Mouse (Mus musculus): ENCODE data around the gene Tmem151a.

Gene Tmem151a

DNA sequence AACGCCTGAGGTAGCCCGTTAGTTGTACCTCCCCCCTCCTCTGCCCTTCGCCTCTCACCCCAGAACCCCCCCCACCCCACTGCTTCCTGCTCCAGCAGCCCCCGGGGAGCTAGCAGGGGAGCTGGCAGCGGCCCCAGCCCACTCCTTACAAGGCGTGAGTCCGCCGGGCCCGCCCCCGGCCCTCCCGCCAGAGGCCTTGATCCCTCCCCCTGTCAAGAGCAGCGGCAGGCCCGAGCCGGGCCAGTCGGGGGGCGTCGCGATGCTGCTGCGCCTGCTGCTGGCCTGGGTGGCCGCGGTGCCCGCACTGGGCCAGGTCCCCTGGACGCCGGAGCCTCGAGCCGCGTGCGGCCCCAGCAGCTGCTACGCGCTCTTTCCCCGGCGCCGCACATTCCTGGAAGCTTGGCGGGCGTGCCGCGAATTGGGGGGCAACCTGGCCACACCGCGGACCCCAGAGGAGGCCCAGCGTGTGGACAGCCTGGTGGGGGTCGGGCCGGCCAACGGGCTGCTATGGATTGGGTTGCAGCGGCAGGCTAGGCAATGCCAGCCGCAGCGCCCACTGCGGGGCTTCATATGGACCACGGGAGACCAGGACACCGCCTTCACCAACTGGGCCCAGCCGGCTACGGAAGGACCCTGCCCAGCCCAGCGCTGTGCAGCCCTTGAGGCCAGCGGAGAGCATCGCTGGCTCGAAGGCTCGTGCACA, 17.3 kb downstream of the Tmem151a start, which contains the start of gene Cd248:
TSS of gene Cd248 (plus strand) at position 212 of the 703 bp plus-strand sequence.
- DNase-seq (ENCODE audit: low spot score in 2 of 2), result no peak

DNA sequence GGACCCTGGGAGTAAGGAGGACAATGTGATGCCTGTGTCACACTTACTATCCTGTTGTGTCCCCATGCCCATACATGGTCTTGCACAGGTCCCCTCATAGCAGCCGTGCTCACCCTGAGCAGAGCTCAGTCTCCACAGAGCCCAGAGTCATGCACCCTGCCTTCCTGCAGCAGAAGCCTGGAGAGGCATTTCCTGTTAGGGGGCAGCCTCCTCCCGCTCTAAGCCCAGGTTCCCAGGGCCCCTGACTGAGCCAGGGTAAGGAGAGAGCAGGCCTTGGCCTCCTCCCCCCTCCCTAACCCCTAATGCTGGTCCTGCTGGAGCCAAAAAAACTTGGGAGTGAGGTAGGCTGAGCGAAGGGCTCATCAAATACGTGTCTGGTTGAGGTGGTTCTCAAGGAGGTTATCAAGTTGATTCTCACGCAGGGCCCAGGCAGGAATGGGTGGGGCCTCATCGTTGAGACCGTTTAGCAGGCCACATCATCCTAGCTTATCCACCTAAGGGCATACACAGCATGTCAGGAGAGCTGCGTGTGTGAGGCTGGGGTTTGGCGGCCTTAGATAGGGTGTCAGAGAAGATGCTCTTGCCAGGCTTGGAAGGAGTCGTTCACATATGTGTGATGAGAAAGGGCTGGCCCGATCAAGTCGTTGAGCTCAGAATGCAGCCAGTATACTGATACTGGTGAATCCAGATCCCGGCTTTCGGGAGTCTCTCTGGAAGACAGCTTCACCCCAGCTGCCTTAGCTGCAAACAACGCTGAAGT, 18.1 kb downstream of the Tmem151a start:
- no peak for DNase-seq (ENCODE audit: low spot score in 2 of 2)

DNA sequence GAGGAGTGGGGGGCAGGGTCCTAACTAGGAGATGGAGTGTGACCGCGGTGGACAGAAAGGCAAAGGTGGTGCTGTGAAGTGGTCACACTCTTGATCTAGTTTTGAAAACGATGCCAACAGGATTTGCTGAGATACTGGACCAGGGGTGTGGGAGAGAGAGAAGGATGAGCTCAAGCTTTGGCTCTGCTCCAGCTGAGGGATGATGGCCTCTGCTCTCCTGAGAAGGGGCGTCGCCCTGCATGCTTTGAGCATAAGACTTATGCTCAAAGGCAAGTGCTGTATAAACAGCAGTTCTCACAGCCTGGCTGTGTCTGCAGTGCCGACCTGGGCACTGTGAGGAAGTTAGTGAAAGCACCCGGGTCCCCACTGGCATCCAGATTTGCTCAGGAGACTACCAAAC, 20.2 kb downstream of the Tmem151a start:
- no peak for DNase-seq (ENCODE audit: low spot score in 2 of 2)

DNA sequence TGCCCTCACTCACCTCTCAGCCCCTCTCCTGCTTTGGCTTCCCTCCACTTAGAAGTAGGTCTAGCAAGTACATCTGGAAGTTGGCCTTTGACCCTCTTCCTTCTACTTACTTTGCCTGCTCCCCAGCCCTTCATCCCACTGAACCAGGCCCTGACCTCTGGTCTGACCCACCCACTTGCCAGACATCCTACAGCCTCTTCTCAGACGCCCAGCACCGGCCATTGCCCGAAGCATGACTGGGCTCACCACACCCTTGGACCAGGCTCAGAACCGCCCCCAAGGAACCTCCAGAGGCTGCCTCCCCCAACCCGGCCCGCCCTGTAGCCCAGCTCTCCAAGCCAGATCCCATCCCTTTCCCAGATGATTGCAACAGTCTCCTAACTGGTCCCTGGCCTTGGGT, 22.9 kb downstream of the Tmem151a start:
- DNase-seq (ENCODE audit: low spot score in 2 of 2), result no peak

DNA sequence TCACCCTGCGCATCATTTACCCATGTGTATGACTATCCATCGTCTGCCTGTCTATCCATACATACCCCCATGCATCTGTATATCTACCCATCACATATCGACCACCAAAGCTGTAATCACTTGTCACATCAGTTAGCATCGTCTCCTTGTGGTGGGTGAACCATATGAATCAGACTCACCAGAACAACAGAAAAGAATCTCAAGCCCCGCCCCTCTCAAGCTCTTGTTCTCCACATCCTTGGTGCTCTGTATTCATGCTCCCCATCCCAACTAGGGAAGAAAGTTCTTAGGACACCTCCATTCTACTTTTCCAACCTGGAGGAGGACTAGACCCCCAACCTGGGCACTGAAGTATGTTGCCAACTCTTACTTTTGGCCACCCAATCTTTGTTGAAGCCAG, 23.3 kb downstream of the Tmem151a start:
- no peak for DNase-seq (ENCODE audit: low spot score in 2 of 2)

DNA sequence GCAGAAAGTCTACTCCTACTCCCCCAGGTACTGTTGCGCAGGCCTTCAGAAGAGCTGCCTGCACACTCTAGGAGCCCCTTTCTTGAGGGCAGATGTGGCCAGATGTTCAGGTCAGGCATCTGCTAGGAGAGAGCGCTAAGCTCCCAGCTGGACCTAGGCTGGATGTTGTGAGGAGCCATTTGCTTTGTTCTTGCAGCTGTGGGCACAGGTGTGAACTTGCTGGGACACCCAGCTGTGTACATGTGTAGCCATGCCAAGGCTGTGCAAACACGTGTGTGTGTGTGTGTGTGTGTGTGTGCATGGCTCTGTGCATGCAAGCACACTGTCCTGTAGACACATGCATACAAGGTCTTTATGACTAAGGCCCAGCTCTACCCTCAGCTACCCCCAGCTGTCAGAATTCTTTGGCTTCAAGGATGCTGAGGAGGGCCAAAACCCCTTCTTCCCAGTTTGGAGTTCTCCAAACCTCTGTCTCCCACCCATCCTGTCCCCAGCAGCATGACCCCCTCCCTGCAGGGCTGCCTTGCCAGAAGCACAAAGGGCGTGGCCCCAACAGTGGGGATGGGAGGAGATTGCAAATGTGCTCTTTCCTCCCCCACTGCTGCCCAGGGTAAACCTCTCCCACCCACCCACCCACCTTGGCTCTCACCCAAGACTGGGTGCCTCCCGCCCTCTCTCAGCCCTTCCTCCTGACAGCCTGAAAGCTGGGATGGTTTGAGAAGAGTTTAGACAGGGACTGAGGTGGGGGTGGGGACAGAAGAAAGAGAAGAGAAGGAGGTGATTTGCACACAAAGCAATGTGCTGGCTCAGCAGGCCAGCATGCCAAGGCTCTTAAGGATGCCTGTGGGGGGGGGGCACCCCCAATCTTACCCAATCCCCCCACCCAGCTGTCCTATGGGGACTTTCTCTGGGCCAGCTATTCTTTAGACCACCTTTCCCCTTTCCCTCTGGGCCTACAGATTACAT, 24.7 kb downstream of the Tmem151a start:
- no peak for DNase-seq (ENCODE audit: low spot score in 2 of 2)

DNA sequence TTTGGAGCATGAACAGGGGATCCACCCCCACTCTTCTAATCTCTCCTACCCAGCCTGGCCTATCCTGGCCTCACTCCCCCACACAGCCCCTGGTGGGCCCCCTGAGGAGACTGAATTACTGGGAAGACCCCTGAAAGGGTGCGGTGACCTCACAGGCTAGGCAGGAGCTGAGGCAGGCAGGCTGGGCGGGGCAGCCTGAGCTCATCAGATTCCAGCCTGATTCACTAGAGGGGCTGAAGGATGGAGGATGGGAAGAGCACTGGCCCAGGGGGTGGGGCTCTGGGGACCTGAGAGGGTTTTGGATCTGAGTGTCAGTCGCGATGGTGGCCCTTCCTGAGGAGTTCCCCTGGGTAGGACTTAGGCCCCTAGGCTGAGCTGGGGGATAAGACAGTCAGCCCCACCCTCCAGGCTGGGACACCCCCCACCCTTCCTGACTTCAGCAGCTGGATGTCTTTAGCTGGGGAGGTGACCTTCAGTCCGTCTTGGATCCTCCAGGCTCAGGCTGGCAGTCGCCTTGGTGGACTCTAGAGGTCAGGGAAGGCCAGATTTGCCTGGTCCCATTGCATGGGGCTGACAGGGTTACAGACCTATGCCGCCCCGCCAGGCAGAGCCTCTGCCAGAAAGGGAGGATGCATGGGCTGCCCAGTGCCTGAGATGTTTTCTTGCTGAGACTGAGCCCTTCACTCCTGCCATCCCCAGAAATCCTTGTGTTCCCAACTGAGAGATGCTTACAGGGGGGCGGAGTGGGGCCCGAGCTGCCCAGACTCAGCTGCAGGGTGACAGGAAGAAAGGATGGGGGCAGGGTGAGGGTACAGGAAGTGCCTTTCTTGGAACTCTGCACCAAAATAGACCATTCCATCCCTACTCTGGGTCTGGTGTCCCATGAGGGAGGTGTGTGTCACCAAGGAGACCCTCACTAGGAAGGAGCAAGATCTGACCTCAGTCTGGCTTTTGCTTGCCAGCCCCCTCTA, 26.2 kb downstream of the Tmem151a start:
- no peak for DNase-seq (ENCODE audit: low spot score in 2 of 2)

DNA sequence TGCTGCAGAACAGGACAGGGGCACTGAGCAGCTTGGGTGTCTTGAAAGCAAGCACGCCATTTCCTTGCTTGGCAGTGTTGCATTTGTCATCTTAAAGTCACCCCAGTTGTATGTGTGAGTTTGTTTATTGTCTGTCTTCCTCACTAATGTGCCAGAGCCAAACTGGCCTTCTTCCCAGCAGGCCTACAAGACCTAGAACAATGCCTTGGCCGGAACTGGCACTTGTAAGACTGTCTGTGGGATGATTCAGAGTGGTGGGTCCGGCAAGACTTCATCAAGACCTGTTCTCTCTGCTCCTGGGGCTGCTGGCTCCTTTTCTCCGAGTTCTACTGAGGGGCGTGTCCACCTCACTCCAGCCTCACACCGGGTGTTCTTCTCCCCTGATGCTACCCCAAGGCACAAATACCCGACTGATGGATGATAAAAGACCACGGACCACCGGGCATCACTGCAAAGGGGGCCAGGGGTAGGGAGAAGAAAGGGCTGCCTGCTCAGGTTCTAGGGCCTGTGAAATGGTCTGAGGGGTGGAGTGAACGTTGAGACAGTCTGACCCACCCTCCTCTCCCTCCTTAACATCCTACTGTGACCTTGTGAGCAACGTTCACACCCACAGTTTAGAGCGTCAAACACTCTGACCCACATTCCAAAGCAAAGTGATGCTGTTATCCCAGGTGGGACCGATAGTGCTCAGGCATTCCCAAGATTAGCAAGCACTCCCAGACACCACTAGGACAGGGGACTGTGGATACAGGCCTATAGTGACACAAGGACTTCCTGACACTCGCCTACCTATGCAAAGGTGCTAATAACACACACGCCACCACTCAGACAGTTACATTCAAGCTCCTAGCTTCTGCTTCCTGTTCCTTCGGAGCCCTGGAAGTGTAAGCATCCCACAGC, 27.2 kb downstream of the Tmem151a start:
- no peak for DNase-seq (ENCODE audit: low spot score in 2 of 2)

DNA sequence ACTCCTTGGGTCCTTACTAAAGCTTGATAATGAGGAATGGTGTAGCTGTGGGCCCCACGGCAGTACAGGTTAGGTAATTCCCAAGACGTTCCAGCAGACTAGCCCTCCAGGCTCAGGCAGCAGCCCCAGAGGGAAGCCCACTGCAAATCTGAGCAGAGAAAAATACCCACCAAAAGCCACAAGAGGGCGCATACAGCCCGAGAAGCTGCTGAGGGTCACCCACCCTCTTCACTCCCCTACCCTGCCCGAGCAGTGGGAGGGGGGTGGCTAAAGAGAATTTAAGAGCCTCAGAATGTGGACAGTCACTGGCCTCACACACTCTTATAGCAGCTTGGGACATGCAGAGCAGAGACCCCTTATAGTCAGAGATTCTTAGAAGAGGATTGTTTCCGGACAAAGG, 29.1 kb downstream of the Tmem151a start:
- peak in 1 of 2 experiments; percentile 49 for DNase-seq (ENCODE audit: low spot score in 2 of 2)

DNA sequence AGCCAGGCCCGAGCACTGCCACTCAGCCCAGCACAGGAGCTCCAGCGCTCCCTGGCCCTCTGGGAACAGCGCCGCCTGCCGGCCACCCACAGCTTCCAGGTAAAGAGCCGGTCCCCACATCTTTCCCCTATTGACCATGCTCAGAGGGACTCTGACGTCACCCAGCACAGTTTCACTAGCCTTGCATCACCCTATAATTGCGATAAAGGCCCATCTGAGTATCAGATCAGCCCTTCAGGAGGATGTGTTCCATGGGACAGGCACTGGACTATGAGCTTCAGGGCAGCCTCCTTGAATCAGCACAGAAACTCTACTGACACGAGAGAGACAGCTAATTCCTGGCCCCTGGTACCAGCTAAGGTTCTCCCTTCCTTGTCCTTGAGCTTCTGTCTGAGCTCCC, 31.4 kb downstream of the Tmem151a start:
- peak in 1 of 2 experiments; percentile 55 for DNase-seq (ENCODE audit: low spot score in 2 of 2)

DNA sequence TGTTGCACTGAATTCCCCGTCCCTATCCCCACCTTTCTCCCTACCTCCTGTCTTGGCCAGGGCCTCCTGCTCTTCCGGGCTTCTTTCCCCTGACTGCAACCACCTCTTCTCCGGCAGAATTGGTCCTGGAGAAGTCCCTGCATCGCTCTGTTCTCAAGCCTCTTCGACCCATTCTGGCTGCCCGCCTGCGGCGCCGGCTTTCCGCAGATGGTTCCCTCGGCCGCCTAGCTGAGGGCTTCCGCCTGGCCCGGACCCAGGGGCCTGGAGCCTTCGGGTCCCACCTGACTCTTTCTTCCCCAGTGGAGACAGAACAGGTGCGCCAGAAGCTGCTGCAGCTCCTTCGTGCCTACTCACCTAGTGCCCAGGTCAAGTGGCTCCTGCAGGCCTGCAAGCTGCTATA, 32.5 kb downstream of the Tmem151a start:
- no peak for DNase-seq (ENCODE audit: low spot score in 2 of 2)

DNA sequence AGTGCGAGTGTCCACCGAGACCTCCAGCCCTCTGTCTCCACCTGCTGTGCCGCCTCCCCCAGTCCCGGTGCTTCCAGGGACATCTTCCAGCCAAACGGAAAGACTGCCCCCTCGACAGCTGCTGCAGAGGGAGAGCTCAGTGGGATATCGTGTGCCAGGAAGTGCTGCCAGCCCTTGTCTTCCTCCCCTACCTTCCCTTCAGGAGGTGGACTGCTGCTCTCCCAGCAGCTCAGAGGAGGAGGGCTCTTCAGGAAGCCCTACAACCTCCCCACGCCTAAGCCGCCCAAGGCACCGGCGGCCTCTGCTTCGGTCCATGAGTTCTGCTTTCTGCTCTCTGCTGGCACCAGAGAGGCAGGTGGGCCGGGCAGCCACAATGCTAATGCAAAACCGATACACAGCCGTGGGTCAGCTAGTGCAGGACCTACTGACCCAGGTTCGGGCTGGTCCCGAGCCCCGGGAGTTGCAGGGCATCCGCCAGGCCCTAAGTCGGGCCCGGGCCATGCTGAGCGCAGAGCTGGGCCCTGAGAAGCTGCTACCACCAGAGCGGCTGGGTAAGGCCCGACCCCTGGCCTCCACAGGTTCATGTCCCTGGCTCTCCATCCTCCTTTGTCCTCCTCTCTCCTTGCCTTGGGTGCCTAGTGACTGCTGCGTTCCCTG, 33.0 kb downstream of the Tmem151a start:
- no peak for DNase-seq (ENCODE audit: low spot score in 2 of 2)

DNA sequence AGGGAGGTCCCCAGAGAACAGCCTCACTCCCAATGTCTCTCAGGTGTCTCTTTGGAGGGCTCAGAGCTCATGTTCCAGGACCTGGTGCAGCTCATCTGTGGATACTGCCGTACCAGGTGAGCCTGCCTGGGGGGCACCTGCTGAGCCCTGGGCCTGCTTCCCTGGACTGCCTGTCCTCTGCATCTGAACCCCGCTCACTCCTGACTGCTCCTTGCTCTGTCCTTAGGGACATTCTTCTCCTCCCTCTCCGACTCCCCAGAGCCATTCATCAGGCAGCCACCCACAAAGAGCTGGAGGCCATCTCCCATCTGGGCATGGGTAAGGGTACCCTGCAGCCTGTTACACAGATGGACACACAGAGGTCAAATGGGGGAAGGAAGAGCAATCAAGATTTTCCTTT, 33.8 kb downstream of the Tmem151a start:
- DNase-seq (ENCODE audit: low spot score in 2 of 2), result no peak

DNA sequence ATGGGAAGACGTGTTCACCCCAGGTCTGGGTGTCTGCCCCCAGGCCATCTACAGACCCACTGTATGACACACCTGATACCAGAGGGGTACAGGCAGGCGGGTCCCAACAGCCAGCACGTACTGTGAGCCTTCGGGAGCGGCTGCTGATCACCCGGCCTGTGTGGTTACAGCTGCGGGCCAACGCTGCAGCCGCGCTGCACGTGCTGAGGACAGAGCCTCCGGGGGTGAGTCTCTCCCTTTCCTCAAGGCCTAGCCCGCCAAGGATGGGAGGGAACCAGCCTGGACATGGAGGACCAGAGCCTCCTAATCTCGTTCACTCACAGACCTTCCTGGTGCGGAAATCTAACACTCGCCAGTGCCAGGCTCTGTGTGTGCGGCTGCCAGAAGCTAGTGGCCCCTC, 34.3 kb downstream of the Tmem151a start:
- no peak for DNase-seq (ENCODE audit: low spot score in 2 of 2)

DNA sequence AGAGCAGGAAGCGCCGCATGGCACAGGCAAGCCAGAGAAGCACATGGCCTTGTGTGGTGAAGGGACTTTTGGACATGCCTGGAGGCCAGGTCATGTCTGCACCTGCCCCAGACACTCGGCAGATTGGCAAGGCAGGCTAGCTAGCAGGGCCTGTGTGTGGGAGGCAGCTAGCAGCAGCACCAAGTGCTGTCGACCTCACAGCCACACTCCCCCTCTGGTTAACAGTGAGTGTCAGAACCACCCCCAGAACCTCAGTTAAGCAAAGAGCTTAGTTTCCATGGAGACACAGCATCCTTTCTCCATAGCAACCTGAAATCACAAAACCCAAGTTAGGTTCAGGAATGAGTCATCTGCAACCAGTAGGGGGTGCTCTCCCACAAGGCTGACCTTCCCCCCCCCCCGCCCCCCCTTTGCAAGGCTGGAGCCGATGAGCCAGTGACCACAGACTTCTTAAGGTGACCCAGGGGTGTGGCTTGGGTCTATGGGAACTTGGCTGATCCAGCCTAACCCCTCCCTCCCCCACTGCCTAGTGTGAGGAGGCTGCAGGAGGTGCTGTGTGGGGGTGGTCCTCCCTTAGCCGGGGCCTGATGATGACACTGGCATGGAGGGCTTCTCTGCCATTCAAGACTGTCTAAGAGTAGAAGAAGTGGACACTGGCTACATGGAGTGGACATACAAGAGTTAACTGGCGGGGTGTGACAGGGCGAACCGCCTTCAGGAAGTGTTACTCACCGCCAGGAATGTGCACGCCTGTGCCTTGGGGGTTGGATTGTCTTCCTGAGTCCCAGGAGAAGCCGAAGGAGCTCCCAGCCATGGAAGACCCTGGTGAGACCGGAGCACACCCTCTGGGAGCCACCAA, 35.1 kb downstream of the Tmem151a start, which contains the start of gene Rin1:
TSS of gene Rin1 (plus strand) at position 435 of the 859 bp plus-strand sequence.
- DNase-seq (ENCODE audit: low spot score in 2 of 2), result no peak

DNA sequence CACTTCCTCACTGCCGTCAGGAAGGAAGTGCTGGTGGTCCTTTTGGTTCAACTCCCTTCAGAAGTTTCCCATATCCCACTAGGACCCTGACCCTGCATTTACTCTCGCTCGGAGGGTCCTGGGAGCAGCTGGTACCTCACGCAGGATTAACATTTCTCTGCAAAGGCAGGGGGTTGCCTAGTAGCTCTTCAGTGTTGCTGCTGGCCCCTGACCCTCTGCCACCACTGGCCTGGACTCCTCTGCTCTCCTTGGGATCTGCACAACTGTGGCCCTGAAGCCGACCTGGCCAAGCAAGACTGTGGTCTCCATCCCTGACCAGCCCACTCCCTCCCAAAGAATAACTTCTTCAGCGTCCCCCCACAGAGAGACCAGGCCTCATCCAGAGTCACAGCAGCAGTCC, 36.0 kb downstream of the Tmem151a start:
- DNase-seq (ENCODE audit: low spot score in 2 of 2), result no peak

DNA sequence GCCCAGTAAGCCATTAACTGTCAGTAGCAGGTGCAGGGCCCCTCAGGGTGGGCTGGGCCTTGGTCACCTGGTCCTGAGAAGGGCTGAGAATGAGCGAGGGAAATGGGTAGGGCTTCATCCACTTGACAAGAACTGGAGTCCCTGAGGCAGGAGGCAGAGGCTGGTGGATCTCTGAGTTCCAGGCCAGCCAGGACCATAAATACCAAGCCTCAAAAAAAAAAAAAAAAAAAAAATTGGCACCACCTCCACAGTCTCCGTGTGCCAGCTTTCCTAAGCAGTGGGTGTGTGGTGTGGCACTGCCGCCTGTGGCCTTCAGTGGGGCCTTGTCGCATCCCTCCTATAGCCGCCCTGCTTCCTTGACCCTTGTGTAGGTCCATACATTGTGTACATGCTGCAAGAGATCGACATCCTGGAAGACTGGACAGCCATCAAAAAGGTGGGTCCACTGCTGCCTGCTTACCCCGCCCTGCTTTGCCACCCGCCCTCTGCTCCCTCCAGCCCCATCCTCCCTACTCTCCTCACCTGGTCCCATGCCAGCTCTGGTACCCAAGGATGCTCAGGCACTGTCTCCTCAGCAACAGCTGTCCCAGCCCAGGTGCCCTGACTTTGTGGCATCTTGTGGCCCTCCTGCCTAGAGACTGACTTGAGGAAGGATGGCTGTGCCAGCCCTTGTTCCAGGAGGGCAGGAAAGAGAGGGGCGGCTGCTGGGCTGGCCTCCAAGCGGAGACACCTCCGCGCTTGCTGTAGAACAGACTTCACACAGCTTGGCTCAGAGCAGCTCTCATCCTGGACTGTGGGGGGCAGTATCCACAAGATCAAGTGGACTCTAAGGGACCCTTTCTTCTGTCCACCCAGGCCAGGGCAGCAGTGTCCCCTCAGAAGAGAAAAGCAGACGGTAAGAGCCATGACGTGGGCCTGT, 36.9 kb downstream of the Tmem151a start:
- DNase-seq (ENCODE audit: low spot score in 2 of 2), result no peak

Measured in thymus, postnatal 10 days (tissue).